Mouse (Mus musculus): ENCODE data around the gene Kbtbd12. TPM values are rescaled to one million over a fixed set of nuclear protein-coding genes. Genes with fewer than 3 reads are reported as not detected.

The Kbtbd12 gene
- total RNA-seq, 4 experiments from 2014 or later = 0.31 to 2.4 (median 1.6) TPM

- no peak for DNase-seq
Observed at GRCm38 (mm10) chr6:88626912-88627311, 10.8 kb downstream of the Kbtbd12 start.

- no peak for DNase-seq
Observed at GRCm38 (mm10) chr6:88626462-88626861, 11.3 kb downstream of the Kbtbd12 start.

- DNase-seq = no peak
Observed at GRCm38 (mm10) chr6:88621816-88622481, 15.8 kb downstream of the Kbtbd12 start.

GRCm38 (mm10) chr6:88619542-88619941, 18.2 kb downstream of the Kbtbd12 start:
- DNase-seq = no peak

- no peak for DNase-seq
Observed at GRCm38 (mm10) chr6:88615352-88615751, 22.4 kb downstream of the Kbtbd12 start.

- DNase-seq = no peak
Observed at GRCm38 (mm10) chr6:88606417-88606816, 31.3 kb downstream of the Kbtbd12 start.

- DNase-seq = no peak
Observed at GRCm38 (mm10) chr6:88605715-88606114, 32.0 kb downstream of the Kbtbd12 start.

- DNase-seq = no peak
Observed at GRCm38 (mm10) chr6:88605235-88605634, 32.5 kb downstream of the Kbtbd12 start.

- DNase-seq = no peak
Observed at GRCm38 (mm10) chr6:88596108-88596507, 41.6 kb downstream of the Kbtbd12 start.

- no peak for DNase-seq
Observed at GRCm38 (mm10) chr6:88592367-88592766, 45.4 kb downstream of the Kbtbd12 start.

- DNase-seq = no peak
Observed at GRCm38 (mm10) chr6:88590231-88590630, 47.5 kb downstream of the Kbtbd12 start.

- no peak for DNase-seq
Observed at GRCm38 (mm10) chr6:88589517-88589916, 48.2 kb downstream of the Kbtbd12 start.

GRCm38 (mm10) chr6:88588581-88589256, 49.0 kb downstream of the Kbtbd12 start:
- no peak for DNase-seq

GRCm38 (mm10) chr6:88587091-88587490, 50.7 kb downstream of the Kbtbd12 start:
- DNase-seq = peak; percentile 66

GRCm38 (mm10) chr6:88583950-88584349, 53.8 kb downstream of the Kbtbd12 start:
- no peak for DNase-seq

GRCm38 (mm10) chr6:88576495-88576894, 61.3 kb downstream of the Kbtbd12 start:
- DNase-seq = no peak

- no peak for DNase-seq
Observed at GRCm38 (mm10) chr6:88566676-88567075, 71.1 kb downstream of the Kbtbd12 start.

- no peak for DNase-seq
Observed at GRCm38 (mm10) chr6:88565033-88565432, 72.7 kb downstream of the Kbtbd12 start.

- no peak for DNase-seq
Observed at GRCm38 (mm10) chr6:88560156-88560555, 77.6 kb downstream of the Kbtbd12 start.

GRCm38 (mm10) chr6:88559688-88560087, 78.1 kb downstream of the Kbtbd12 start:
- DNase-seq = no peak

GRCm38 (mm10) chr6:88558076-88558475, 79.7 kb downstream of the Kbtbd12 start:
- peak; percentile 23 for DNase-seq

- no peak for DNase-seq
Observed at GRCm38 (mm10) chr6:88557548-88557947, 80.2 kb downstream of the Kbtbd12 start.

- no peak for DNase-seq
Observed at GRCm38 (mm10) chr6:88549916-88550315, 87.8 kb downstream of the Kbtbd12 start.

- DNase-seq = no peak
Observed at GRCm38 (mm10) chr6:88549137-88549814, 88.5 kb downstream of the Kbtbd12 start.

Data from adrenal gland, adult 8-10 months (tissue).